Mouse (Mus musculus): ENCODE data around the gene Il11ra1.
A peak's percentile ranks its signal among the peaks of the same experiment; 100 is the strongest.
"Not testable (repeated sequence)": the region's sequence is repeated elsewhere in the genome, so short reads cannot be mapped to it uniquely, and the experiment has no call there.

Il11ra1 gene

DNA sequence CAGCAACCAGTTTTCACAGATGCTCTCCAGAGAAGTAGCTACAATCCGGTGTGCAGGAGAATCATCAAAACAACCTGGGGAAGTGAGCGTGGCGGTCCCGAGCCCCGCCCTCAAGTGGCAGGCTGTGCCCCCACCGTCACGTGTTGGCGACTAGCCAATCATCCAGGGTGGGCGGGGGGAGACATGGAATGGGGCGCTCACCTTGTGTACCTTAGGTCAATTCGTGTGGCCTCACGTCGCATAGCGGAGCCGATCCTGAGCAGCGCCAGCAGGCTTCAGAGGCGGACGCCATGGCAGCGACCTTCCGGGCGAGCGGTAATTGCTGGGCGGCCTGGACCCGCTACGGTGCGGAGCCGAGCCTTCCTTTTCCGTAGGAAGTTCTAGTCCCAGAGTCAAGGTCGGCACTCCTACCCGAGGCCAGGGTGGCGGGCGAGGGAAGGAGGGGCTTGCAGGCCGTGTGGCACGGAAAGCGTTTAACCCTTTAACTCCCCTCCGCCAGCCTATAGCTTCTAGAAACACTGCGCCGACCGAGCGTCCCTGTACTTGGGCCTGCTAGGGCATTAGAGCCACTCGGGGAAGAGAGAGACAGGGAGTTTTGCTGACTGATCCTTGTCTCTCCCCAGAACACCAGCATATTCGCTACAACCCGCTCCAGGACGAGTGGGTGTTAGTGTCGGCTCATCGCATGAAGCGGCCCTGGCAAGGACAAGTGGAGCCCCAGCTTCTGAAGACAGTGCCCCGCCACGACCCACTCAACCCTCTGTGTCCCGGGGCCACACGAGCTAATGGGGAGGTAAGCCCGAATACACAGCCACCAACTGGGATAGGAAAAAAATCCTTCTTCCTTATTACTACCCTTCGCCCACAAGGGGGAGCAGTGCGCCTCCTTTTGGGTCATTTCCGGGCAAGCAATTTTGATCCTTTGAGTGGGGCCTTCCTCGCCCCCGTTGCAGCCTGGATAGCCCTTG, 55.8 kb downstream of the Il11ra1 start, which contains the start of gene Sigmar1:
TSS of gene Sigmar1 (minus strand) at position 820 of the 968 bp plus-strand sequence.
- peak; percentile 82 to 89 for DNase-seq (ENCODE audit: low spot score in 2 of 2)

DNA sequence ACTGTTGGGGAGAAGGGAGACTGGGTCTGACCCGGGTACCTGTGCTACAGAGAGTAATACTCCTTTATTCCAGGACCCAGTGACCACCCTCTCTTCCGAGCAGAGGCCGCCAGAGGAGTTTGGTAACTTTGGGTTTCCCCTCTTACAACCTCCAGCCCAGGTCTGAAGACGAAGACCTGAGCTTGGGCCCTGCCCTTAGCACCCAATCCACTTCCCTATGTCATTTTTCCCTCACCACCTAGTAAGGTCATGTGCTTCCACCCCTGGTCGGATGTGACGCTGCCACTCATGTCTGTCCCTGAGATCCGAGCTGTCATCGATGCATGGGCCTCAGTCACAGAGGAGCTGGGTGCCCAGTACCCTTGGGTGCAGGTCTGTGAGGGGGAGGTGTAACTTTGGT, 56.7 kb downstream of the Il11ra1 start:
- no peak for DNase-seq (ENCODE audit: low spot score in 2 of 2)

DNA sequence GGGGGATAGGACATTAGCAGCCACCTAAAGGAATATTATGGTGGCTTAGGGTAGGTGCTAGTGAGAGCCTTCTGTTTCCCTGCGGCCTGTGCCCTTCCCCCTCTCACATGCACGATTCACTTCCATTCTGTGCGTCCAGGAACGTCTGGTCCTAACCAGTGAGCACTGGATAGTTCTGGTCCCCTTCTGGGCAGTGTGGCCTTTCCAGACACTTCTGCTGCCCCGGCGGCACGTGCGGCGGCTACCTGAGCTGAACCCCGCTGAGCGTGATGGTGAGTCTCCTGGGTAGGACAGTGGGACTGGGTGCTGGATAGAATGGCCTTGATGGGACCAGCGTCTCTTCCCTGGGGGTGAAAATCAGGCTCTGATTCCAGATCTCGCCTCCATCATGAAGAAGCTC, 57.5 kb downstream of the Il11ra1 start:
- no peak for DNase-seq (ENCODE audit: low spot score in 2 of 2)

DNA sequence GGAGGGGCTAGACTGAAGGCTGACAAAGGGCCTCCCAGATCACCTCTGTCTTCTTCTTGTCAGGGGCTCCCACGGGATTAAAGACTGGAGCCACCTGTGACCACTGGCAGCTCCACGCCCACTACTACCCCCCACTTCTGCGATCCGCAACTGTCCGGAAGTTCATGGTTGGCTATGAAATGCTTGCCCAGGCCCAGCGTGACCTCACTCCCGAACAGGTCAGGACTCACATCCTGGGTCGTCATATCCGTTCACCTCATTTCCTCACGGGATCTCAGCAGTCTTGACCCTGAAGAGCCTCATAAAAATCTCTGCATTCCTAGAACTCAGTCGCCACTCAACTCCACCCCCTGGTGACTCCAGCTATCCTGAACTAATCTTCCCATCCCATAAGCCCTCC, 58.2 kb downstream of the Il11ra1 start:
- no peak for DNase-seq (ENCODE audit: low spot score in 2 of 2)

DNA sequence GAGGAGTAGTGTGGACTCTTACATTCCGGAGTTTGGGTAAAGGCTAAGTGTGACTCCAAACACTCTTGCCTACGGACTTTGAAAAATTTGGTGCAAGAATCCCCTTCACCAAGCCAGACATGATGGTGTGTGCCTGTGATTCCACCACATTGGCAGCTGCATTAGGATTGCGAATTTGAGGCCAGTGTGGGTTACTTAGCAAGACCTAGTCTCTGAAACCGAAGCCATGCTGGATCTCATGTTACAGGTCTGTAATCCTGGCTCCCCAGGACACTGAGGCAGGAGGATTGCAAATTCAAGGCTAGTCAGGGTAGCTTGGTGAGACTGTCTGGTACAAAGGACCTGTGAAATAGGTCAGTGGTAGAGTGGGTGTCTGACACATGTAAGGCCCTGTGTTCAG, 58.9 kb downstream of the Il11ra1 start:
- DNase-seq (ENCODE audit: low spot score in 2 of 2): no peak

DNA sequence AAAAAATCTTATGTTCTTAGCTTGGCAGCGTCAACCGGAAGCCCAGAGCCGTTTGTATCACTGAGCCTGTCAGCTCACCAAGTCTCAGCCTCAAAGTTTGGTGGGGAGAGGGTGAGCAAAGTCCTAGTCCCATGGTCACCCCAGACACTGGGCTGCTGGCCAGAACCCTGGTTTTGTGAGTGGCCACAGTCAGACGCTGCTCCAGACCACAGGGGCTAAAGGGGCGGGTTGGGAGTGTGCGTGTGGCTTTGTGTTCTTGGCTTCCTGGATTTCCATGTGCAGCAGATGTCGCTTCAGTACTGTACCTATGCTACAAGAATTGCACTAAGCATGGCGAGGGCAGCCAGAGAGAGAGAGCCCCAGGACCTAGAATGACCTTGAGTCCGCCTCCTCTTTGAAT, 59.4 kb downstream of the Il11ra1 start:
- no peak for DNase-seq (ENCODE audit: low spot score in 2 of 2)

DNA sequence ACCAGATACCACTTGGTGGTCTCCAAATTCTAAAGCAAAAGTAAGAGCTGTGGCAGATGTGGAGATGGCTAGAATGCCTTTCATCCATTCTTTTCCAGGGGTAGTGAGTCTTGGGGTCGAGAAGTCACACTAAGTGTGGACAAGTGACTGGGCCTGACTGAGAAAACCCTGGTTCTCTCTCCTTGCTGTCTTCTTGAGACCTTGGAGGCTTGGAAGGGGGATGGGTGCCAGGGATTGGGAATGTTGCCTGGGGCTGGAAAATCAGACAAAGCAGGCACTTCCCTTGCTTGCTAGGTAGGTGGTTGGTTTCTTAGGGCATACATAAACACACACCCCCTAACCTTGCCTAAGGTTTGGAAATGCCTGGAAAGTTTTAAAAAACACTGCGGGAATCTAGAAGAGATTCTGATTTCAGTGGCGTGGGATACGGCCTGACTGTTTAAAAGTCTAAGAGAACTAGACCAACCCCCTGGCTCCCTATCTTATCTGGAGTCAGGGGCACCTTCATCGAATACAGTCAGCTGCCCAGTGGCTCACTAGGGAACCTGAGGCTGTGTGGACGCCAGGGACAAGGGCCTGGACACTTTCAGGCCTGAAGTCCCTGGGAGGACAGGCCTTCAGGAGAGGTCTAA, 60.0 kb downstream of the Il11ra1 start:
- DNase-seq (ENCODE audit: low spot score in 2 of 2): no peak

DNA sequence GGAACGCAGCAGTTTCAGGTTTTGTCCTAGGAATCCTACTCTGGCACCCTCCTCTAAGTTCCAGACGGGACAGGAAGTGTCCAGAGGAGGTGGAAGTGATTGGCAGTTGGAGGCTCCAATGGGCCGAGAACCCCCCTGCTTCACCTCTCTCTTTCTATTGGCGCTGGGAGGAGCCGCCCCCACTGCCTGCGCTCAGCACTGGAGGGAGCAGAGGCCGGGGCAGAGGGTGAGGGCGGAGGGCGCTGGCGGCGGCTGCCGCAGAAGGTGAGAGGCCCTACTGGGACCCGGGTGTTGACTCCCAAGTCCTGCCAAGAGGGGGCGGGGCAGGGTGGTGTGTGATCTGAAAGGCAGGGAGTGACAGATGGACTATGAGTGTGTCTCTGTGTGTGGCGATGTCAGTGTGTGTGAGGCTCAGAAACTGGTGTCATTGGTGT, 60.5 kb downstream of the Il11ra1 start:
- DNase-seq (ENCODE audit: low spot score in 2 of 2): peak; percentile 68 to 82

DNA sequence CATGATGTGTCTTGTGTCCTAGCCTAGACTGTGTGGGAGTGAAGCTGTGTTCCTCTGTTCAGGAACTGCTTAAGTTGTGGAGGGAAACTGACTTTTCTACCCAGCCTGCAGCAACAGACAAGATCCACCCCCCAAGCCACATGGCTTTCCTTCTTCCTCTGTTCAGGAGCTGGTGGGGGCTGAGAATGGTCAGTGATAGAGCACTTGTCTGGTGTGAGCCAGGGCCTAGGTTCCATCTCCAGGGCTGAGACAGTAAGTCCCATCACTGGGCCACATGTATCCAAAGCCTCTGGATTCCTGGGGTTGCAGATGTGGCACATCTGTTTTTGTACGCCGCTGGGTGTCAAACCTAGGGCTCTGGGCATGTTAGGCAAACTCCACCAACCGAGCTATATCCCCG, 61.1 kb downstream of the Il11ra1 start:
- DNase-seq (ENCODE audit: low spot score in 2 of 2): no peak

DNA sequence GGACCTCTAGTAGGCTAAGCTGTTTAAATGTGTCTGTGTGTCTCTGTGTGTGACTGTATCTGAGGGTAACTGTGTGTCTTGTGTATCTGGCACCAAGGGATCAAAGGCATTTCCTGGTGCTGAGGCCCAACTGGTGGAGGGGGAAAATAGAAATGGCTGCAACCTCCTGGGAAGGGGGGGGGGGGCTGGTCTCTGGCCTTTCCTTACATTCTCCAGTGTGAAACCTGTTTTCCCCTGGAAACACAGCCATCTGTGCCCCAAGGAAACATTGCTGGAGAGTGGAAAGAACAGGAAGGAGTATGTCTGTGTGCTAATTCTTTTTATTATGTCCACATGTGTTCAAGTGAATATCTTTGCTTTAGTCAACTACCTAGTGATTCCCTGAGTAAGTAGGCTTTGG, 61.9 kb downstream of the Il11ra1 start:
- DNase-seq (ENCODE audit: low spot score in 2 of 2): no peak

DNA sequence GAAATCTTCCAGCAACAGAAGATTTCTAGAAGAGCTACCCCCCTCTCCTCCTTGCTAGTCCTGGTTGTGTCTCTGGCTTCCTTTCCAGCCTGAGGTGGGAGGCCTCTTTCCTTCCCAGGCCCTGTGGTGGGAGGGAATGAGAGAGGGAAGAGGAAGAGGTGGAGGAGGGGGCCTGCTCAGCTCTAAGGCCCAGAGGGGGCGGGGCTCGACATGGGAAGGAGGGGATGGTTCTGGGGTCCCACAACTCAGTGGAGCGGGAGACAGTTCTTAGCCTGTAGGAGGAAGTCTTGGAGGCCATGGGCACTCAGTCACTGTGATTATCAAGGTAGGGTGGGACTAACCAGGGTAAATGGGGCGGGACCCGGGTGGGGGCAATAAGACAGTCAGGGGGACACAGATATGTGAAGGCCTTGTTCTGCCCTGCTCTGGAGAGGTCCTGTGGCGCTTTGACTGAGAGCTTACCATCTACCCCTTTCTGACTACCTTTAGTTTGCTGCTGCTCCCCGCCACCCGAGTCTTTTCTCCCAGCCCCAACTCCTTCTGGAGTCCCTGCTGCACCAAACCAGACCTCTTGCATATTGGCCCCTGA, 62.4 kb downstream of the Il11ra1 start:
- no peak for DNase-seq (ENCODE audit: low spot score in 2 of 2)

DNA sequence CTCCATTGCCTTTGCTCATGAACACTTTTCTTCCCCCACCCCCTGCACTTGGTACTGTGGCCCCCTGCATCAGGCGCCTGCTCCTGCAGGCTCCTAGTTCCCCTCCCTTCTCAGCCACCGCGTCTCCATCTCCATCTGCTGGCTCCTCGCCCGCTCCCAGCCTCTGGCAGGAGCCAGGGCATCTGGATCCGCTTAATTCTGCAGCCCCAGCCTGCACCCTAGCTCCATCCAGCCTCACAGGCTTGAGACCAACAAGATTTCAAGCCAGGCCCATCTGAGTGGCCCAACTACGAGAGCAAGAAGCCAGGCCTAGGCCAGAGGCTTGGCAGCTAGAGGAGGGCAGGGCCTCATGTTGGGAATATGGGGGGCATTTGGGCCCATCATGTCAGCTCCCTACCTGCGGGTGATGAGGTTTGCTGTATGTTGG, 62.9 kb downstream of the Il11ra1 start:
- not testable (repeated sequence) for DNase-seq (ENCODE audit: low spot score in 2 of 2)

DNA sequence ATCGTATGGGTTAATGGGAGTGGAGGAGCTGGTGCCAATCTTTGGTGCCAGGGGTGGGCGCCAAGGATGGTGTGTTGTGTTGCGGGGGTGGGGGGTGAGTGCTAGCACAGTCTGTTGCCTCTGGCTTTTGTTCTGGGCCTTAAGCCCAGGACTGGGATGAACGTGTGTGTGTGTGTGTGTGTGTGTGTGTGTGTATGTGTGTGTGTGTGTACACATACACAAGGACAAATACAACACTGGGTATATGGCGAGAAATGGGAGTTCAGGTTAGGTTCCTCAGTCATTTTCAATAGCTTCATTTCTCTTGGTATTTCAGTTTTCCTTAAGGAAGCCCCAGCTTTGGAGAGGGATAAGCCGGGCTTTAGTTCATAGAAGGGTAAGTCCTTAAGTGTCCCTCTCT, 63.4 kb downstream of the Il11ra1 start:
- DNase-seq (ENCODE audit: low spot score in 2 of 2): not testable (repeated sequence)

DNA sequence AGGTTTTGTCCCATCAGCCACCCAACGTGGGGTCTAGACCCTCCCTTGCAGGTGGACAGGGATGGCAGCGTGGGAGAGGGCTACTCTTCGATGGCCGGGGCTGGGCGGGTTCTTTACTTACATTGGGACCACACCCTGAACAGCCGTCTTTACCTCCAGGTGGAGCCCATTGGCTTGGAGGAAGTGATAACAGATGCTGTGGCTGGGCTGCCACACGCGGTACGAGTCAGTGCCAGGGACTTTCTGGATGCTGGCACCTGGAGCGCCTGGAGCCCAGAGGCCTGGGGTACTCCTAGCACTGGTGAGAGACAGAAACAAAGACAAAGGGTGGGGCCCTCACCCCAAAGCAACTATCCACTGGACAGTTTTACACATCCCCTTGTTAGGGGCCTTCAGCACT, 67.5 kb downstream of the Il11ra1 start:
- not testable (repeated sequence) for DNase-seq (ENCODE audit: low spot score in 2 of 2)

DNA sequence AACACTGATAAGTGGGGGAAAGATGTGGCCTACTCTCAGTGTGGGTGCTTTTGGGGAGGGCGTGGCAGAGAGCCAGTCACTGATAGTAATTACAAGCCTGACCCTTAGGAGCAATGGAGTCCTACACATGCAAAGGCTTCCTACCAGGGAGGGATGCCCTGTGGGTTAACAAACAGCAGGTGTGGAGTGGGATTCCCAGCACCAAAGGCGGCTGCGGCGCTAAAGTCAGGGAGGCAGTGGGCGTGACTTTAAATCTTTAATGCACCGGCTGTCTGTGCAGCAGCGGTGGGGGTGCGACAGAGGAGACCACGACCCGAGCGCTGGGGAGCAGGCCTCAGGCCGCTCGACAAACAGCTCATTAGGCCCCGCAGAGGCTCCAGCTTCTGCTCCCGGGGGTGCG, 73.2 kb downstream of the Il11ra1 start:
- DNase-seq (ENCODE audit: low spot score in 2 of 2): not testable (repeated sequence)

DNA sequence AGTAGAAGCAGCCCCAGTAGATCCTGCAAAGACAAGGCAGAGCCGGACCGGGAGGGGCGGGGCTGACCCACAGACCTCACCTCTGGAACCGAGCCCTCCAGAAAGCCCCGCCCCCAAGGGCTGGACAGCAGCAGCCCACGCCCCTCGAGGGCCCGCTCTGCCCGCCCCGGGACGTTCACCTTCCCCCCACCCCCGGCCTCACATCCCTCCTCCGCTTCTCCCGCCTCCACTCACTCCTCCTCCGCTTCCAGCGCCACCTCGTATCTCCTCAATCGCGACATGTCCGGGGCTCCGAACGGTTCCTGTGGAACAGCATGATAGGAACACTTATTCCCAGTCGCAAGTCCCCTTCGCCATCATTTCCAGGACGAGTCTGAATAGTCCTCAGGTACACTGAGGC, 73.7 kb downstream of the Il11ra1 start:
- peak; percentile 71 for DNase-seq (ENCODE audit: low spot score in 2 of 2)

DNA sequence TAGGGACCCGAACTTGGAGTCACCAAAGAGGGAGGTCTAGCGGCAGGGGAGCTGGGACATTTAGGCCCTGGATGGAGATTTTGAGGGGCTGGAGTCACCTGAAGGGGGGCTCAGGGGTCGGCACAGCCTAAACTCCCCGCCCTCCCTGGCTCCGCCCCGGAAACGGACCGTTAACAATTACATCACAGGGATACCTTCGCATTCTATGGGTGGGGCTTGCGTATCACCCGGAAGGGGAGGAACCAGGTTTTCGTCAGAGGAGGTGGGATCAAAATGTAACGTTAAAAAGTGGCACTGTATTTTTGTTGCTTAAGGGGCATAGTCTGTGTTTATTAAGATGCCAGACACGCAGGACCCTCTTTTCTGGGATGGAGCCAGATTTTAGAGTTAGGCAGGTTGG, 74.2 kb downstream of the Il11ra1 start, which contains the start of gene Ccl27a:
TSS of gene Ccl27a (minus strand) at position 246 of the 400 bp plus-strand sequence.
- DNase-seq (ENCODE audit: low spot score in 2 of 2): peak; percentile 67 to 75

DNA sequence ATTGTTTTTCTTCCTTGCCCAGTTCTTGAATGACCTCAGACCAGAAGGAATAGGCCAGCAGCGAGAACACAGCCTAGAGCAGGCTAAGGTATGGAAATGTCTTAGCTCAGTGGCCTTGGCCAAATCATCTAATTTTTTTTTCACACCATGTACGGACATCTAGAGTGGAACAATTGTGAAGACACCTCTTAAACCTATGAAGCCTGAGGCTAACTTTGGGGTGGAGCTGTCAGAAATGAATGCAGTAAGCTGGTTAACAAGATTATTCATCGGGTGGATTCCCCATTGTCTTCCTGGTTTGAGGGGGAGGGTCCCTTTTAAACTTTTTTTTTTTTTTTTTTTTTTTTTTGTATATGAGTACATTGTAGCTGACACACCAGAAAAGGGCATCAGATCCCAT, 74.7 kb downstream of the Il11ra1 start:
- not testable (repeated sequence) for DNase-seq (ENCODE audit: low spot score in 2 of 2)

DNA sequence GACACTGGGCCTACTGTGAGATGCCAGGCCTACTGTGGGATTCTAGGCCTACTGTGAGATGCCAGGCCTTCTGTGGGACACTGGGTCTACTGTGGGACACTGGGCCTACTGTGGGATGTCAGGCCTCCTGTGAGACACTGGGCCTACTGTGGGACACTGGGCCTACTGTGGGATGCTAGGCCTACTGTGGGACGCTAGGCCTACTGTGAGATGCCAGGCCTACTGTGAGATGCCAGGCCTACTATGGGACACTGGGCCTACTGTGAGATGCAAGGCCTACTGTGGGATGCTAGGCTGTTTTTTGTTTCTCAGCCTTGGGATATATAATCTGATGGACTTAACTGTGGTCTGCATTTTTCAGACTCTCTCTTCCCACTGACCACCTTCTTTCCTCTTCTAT, 76.1 kb downstream of the Il11ra1 start:
- not testable (repeated sequence) for DNase-seq (ENCODE audit: low spot score in 2 of 2)

DNA sequence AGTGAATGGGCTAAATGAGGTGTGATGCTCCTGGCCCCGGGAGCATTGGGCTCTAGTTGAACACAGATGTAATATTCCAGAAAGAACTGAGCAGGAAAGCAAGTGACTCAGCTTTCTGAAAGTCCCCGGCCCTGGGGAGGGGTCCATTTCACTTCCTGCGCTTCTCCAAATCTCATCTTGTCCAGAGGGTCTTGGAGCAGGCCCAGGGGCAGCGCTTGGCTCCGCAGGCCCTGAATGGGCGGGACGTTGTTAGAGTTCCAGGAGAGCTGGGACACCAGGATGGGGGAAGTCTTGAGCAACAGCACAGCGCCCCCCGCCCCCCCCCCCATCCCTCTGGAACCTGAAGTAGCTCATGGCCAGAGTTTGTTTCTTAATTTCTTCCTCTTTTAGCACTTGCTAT, 81.5 kb downstream of the Il11ra1 start:
- DNase-seq (ENCODE audit: low spot score in 2 of 2): not testable (repeated sequence)

DNA sequence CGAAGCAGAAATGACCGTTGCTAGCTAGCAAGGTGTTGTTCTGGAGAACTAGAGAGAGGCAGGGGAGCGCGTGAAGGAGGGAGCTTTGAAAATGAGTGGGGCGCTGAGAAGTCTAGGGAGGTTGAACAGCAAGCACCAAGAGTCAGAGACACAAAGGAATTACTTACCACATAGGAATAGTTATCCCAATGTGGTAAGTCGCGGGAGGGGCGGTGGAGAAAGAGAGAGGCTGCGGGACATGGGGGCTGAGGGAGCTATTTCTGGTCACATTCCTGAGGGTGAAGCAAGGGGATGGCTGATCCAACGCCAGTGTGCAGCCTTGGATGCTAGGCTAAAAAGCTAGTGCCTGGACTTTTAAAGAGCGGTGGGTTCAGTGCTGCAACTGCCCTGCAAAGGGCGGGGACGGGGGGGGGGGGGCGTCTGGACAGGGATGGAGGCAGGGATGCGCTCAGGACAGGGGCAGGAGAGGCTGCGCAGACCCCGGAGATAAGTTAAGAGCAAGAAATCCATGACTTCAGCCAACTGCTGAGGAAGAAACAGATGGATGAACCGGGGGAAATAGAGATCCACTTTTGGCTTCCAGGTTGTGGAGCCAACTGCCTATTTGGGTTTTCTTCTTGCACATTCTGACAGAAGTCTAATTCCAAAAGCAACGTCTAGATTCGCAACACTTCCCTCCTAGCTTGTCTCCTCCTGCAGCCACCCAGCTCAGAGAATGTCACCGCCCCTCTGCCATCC, 82.1 kb downstream of the Il11ra1 start:
- not testable (repeated sequence) for DNase-seq (ENCODE audit: low spot score in 2 of 2)

DNA sequence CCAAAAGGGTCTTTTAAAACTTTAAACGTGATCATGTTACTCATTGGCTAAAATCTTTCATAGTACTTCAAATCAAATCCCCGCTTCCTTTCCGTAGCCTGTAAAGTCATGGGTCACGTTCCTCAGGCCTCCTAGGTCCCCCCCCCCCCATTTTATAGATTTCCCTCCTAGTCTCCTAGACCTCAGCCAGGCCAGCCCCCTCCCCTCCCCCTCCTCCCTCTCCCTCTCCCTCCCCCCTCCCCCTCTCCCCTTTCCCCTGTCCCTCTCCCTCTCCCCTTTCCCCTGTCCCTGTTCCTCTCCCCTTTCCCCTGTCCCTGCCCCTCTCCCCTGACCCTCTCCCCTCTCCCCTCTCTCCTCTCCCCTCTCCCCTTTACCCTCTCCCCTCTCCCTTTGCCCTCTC, 82.9 kb downstream of the Il11ra1 start:
- not testable (repeated sequence) for DNase-seq (ENCODE audit: low spot score in 2 of 2)

Data from urinary bladder, adult 18-20 months (tissue).